Mouse (Mus musculus) thymus, postnatal 4 days (tissue): ENCODE results near the gene Naip2.
A peak's percentile ranks its signal among the peaks of the same experiment; 100 is the strongest.
"Not testable (repeated sequence)": the region's sequence is repeated elsewhere in the genome, so short reads cannot be mapped to it uniquely, and the experiment has no call there.

Experiments used
- DNase-seq: peaks from one replicate; pipeline ENCODE4 v3.0.0; 2021

Gene Naip2

DNA sequence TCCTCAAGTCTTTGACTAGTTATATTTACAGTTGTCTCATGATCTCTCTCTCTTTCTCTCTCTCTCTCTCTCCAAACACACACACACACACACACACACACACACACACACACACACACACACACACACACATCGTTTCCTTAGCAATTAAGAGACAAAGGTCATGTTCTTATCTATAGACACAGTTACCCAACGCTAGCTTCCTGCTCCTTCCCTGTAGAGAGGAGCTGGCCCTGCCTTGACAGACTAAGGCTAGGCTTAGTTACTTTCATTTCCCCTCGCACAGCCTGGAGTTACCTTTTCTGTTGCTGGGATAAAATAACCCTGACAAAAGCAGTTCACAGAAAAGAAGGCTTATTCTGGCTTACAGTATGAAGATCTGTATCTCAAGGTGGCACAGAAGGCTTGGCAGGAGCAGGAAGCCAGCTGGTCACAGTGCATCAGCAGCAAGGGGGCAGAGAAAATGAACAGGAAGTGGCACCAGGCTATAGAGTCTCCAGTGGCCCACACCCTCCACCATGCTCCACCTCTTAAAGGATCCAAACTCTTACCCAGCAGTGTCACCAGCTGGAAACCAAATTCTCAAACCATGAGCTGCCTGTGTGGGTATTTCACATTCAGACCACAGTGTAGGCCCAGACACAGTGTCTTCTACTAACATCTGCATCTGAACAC, at the start of gene Naip2:
Gene Naip2 (minus strand): TSS at position 434 of the 675 bp plus-strand sequence.
- not testable (repeated sequence) for DNase-seq

DNA sequence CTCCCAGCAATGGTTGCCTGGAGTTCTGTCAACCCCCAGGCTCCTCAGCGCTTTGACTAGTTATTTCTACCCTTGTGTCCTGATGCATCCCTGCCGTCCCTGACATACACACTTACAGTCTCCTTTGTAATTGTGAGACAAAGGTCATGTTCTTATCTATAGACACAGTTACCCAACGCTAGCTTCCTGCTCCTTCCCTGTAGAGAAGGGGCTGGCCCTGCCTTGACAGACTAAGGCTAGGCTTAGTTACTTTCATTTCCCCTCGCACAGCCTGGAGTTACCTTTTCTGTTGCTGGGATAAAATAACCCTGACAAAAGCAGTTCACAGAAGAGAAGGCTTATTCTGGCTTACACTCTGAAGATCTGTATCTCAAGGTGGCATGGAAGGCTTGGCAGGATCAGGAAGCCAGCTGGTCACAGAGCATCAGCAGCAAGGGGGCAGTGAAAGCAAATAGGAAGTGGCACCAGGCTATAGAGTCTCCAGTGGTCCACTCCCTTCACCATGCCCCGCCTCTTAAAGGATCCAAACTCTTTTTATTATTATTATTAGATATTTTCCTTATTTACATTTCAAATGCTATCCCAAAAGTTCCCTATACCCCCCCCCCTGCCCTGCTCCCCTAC, 45.1 kb upstream of the Naip2 start:
- DNase-seq: not testable (repeated sequence)

DNA sequence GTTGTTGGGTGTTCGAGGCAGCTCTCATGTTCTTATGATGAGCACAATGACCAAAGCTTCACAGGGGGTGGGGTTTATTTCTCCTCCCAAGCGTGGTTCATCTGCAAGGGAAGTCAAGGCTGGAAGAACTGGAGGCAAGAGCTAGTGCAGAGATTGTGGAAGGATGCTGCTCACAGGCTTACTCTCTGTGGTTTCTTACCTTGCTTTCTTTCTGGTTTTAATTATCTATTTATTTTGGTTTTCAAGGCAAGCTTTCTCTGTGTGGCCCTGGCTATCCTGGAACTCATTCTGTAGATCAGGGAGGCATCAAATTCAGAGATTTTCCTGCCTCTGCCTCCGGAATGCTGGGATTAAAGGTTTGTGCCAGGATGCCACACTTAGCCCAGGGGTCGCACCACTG, 44.3 kb upstream of the Naip2 start, which contains the start of gene Naip5:
Gene Naip5 (minus strand): TSS at position 101 of the 400 bp plus-strand sequence.
- not testable (repeated sequence) for DNase-seq

DNA sequence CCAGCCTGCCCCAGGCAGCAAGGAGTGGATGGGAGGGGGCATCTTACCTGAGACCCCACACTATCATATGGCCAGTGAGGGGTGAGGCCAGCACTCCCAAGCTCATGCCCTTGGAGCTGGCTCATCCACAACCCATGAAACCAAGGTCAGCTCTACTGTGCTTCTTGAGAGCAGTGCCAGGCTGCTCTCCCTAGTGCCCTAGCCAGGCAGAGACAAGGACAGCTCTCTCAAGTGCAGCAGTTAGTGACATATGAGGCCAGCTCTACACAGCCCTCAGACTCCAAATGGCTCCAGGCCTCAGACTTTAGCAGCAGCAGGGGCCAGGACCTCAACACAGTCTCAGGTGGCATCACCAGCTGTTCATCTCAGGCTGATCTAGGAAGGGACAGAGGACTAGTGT, 41.8 kb upstream of the Naip2 start:
- no peak for DNase-seq

DNA sequence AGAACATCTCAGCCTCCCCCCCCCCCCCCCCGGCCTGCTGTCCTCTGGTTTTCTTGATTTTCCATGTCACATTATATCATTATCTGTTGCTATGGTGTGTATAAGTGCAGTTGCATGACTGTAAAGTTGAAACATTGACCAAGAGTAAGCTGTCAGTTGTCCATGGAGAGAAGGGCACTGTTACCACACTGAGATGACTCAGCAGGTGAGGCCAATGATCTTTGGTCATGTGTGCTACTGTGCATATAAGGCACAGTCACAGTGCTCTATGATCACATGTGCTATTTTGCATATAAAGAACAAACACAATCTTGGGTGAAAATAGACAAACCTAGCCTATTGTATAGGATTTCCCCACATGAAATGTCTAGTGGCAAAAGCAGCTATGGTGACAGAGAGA, 11.8 kb upstream of the Naip2 start:
- DNase-seq: not testable (repeated sequence)

DNA sequence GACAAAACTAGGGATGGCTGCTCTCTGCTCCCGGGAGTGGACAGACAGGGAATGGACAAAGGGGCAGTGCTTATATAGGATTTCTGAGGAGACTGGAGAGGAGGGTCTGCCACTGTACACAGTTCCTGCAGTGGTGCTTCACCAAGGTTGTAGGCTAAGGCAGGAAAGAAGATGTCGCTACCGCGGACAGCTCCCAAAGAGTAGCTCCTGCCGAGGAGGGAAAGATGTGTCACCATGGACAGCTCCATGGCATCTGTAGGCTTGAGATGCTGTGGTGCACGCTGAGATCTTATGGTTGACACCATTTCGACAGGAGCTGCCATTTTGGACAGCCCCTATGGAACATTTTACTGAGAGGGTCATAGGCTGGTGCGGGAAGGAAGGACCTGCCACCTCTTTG, 8.6 kb upstream of the Naip2 start:
- peak; percentile 48 for DNase-seq

DNA sequence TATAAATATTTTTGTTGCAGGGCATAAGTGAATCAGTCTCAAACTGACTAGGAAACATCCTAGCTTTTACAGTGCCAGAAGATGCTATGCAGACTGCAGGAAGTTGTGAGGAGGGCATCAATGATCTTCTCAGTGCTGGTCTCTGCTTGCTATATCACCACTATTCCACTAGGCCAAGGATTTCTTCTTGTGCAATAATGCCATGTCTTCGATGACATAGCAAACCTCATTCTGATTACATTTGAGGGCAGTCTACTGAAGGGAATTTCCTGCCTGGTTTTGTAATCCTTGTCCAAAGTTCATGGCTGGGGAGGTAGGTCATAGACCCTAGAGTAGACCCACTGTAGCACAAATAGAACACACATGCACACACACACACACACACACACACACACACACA, 1.4 kb upstream of the Naip2 start:
- no peak for DNase-seq

DNA sequence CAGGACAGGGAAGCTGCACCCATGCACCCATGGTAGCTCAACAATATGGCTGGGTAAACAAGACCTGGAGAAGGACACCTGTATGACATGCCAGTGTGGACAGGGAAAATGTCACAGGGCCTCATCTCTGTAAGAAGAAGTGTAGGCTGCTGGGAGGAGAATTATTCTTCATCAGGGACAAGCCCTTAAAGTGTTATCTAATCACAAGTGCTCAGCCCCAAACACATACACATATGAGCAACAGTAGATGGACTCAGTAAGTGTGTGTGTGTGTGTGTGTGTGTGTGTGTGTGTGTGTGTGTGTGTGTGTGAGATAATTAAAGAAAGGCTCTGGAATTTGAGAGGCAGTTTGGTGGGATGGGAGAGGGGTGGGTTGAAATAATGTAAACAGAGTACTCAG, 1.1 kb downstream of the Naip2 start:
- no peak for DNase-seq

DNA sequence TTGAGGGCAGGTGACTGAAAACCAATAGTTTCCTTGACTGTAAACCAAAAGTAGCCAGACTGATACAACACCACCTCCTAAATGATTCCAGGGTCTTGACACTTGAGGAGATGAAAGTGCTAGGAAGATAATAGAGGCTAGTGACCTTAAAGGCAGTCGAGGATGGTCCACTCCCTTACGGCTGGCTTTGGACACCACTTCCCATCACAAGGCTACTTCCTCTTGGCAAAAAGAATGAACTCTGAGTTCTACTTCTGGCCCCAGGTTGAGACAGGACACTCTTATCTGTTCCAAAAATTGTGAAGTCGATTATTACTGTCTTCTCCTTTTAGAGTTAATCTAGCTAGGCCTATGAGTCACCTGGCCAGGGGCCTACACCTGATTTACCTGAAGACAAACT, 6.5 kb downstream of the Naip2 start:
- DNase-seq: no peak

DNA sequence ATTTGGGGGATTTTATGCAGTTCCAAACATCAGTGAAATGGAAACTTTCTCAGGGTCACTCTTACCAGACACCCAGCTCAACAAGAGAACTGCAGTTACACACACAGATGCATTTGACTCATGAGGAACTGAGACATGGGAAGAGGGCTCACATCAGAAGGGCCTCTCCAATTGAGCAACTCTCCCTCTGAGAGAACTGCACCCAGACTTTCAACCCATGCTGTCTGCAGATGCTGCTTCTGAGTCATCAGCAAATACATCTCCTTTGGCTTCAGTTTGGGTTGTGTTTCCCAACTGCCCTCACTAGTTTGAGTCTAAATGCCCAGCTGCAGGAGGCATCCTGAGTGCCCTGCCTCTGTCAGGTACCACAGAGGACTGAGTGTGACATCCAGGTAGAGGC, 18.8 kb downstream of the Naip2 start:
- not testable (repeated sequence) for DNase-seq

DNA sequence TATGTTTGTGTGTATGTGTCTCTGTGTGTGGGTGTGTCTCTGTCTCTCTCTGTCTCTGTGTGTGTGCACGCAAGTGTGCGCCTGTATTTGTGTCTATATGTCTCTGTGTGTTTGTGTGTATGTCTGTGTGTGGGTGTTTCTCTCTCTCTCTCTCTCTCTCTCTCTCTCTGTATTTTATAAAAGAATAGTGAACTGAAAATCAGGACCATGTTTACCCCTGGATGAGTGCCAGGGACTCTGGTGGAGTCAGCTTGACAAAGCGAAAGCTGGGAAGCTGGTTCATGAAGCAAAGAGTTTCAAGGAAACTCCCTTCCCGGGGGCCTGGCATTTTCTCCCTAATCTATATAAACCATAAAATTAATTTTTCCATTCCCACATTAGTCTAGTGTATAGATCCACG, 27.5 kb downstream of the Naip2 start:
- DNase-seq: not testable (repeated sequence)

DNA sequence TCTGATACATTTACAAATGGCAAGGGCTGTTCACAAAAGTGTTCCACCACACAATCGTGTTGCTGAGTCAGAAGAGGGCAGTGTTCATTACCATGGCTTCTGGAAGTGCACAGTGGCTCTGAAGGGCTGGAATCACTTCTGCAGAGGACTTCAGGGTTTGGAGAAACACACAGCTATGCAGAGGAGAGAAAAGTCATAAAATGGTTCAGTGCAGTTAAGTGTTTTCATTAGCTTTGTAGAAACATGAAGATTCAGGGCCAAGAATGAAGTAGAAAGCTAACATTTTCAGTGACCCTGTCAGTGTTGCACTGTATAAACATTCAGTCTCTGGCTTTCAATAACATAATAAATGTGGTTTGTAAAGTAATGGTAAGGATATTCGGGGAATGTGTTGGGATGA, 35.5 kb downstream of the Naip2 start:
- DNase-seq: not testable (repeated sequence)

DNA sequence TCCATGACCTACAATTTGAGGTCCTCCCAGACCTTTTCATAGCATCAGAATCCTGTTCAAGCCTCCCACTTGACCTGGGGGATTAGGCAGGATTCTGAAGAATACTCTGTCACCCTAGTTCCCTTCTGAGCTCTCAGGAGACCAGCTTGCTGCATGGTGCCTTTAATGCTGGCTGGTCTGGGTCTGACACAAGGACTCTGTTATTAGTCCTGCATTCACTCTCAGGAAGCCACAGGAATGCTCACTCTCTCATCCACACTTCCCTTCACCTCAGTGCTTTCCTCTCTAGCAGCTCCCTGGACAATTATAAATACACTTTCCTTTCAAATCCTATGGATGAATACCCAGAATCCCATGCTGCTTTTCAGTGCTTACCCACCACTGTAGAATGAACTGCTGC, 39.4 kb downstream of the Naip2 start:
- not testable (repeated sequence) for DNase-seq

DNA sequence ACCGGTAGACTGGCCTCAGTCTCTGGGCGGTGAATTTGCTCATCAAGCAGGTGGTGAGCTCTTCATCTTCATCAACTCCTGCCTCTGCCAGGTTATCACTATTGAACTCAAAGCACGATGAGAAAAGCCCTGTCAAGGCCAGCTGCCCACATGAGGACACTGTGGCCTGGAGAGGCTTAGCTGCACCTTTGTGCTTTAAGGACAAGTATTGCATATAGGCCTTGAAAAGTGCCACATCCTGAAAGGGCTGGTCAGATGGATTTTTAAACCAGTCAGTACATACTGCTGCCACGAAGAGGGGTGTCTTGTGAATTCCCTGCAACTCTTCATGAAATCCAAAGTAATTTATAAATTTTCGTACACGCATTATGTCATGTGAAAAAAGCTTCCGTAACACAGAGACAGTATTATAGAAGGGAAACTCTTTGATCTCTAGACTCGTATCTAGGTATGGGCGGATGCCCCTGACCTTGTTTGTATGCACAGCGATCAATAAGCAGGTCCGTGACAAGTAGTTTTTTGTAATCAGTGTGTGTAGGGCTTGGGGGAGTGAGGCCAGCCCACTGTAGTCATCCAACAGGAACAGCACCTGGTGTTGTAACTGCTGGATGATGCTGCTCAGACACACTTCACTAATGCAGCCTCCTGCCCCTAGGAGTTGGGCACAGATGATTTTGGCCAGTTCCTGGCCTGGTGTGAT, 40.6 kb downstream of the Naip2 start:
- DNase-seq: not testable (repeated sequence)

DNA sequence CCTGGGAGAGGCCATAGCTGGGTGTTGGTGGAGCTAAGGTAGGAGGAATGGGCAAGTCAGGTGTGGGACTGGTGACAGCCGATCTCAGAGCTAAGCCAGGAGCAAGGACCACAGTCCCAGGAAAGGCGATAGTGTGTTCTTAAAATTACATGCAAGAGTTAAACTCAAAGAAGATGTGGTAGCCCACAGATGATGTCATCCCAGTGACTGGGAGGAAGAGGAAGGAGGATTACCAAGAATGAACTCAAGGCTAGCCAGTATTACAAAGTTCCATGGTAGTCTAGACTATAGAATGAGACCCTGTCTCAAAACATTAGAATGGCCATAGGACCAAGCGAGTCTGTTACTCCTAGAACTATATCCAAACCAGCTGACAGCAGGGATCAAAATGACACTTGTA, 45.3 kb downstream of the Naip2 start:
- no peak for DNase-seq

DNA sequence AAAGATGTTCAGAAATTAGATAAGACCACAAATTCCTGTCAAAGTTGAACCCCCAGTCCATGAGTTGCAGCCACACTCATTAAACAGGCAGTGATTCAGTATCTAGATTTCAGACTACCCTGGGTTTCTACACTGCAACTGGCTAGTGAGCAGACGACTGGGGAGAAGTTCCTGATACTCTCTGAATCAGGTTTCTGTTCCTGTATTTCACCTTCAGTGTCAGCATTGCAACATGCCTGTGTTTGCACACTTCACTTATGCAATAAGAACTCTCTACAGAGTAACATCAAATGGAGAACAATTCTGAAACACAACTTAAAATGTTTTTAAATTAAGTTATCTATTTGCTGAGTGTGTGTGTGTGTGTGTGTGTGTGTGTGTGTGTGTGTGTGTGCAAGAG, 49.2 kb downstream of the Naip2 start:
- no peak for DNase-seq

DNA sequence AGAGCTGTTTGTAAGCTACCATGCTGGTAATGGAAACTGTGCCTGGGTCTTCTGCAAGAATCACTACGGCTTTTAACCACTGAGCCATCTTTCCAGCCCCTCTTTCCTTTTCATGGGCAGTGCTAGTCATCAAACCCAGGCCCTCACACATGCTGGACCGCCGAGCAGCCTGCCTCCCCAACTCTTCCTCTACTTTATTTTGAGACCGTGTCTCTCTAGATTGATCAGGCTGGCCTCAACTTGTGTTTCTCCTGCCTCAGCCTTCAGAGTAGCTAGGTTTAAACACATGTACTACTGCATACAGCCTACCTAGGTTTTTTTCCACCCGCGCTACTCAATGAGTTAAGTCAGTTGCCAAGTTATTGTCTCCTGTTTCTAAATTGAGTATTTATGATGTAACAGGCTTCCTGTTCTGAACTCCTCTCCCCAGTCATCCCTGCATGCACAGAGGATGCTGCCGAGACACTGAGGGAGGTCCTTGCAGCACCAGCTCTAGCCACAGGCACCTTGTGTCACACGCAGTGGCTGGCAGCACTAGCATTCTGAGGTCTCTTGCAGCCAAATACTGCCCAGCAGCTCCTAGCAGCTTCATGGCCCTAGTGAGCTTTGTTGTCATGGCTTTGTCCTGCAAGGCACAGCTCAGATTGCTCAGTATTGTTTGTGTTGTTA, 60.1 kb downstream of the Naip2 start:
- DNase-seq: no peak

DNA sequence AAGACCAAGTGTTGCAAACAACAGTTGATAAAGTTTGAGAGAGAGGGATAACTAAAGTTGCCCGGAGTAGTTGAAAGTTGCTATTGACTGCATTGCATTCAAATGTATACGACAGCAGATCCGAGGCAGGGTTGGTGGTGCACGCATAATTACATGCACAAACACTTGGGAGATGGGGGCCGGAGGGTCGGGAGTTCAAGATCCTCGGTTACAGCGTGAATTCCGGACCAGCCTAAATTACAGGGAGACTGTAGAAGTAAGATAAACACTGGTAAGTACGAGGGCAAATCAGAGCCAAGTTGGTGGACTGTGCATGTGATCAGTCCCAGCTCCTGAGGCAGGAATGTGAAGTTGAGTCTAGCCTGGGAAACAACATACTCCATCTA, 76.6 kb downstream of the Naip2 start:
- DNase-seq: no peak

DNA sequence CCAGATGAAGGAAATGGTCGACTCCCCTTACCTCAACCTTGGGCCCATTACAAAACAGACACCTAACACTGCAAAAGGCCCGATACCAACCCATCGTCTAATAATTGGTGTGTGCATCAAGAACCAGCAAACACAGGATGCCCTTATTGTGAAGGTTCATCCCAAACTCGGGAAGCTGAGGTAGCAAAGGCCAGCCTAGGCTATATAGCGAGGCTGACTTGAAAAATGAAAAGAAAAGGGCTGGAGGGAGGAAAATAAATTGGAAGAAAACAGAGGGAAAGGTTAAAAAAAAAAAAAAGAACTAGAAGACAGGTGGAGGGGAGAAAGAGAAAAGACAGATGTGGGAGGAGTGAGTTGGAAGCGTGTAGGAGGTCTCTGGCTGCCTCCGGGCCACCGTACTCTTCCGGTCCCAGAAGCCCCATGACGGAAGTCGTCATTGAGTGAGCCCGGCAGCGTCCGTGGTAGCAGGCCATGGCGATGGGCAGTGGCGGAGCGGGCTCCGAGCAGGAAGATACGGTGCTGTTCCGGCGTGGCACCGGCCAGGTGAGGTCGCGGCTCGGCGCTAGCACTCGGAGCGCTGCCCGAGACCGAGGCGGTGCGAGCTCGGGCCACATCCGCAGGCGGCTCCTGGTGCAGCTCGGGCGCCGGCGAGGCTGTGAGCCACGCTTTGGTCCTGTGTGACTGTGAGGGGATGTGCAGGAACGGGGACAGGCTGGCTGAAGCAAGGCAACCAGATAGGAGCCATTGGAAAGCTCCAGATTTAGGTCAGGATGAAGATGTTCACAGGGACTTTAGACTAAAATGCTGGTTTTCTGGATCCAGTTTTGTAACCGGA, 77.3 kb downstream of the Naip2 start, which contains the start of gene Smn1:
Gene Smn1 (plus strand): TSS at position 430 of the 835 bp plus-strand sequence.
- DNase-seq: peak; percentile 89

DNA sequence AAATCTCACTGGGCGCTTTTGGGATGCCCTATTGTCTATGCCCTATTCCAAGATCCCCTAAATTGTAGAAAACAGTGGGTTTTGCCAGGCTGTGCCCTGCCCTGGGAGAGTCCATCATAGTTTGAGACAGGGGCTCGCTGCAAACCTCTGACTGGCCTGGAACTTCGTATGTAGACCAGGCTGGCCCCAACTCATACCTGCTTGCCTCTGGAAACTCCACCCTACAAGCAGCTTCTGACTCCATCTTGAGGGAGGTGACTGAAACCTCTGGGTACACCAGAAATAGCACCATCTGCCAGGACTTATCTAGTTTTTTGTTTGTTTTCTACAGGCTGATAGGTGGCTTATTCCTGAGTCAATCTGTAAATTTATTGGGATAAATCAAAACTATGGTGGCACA, 77.9 kb downstream of the Naip2 start:
- DNase-seq: no peak

DNA sequence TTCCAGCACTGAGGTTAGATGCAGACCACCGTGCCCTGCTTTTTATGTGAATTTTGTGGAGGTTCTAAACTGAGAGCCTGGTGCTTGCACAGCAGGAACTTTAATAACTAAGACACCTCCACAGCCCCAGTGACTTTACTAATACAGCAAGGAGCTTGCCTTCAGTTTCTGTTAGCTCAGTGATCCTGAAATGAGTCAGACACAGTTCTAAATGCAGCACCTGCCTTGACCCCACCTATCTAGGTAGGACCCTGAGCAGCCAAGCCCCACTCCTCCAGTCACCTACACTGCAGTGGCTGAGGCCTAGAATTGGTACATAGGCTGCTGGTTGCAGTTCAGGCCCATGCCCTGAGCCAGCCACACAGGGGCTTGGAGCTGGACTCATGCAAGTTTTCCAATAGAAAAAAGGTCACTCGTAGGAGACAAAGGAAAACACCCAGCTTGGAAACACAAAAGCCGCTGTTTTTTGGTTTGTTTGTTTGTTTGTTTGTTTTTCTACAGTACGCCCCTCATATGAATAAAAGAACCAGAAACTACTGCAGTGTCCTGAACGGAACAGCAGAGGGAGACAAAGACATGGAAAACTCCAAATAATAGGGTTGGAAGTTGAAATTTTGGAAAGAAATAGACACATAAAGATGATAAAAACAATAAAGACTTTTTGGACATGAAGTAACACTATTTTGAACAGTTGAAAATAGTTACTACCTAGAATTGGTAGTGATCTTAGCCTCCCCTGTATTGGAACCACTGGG, 89.5 kb downstream of the Naip2 start:
- DNase-seq: no peak
